Mouse (Mus musculus) testis, postnatal 14 days (tissue): ENCODE results near the gene Tln2.

Source experiments
- DNase-seq: peaks from one replicate; pipeline ENCODE4 v3.0.0; 2021; ENCODE audit warnings: low spot score

Tln2 gene

GRCm38 (mm10) chr9:67270734-67271133 lies 288.8 kb downstream of the Tln2 start:
- no peak for DNase-seq

- DNase-seq: no peak
These were observed 289.4 kb downstream of the Tln2 start for GRCm38 (mm10) chr9:67270061-67270595.

- no peak for DNase-seq
These were observed 292.1 kb downstream of the Tln2 start for GRCm38 (mm10) chr9:67267276-67267990.

- no peak for DNase-seq
These were observed 294.0 kb downstream of the Tln2 start for GRCm38 (mm10) chr9:67265513-67265912.

GRCm38 (mm10) chr9:67264896-67265295 lies 294.6 kb downstream of the Tln2 start:
- DNase-seq: no peak

- DNase-seq: no peak
These were observed 298.5 kb downstream of the Tln2 start for GRCm38 (mm10) chr9:67260835-67261599.

GRCm38 (mm10) chr9:67250141-67250540 lies 309.4 kb downstream of the Tln2 start:
- DNase-seq: no peak

- DNase-seq: no peak
These were observed 312.0 kb downstream of the Tln2 start for GRCm38 (mm10) chr9:67247365-67247950.

- DNase-seq: no peak
These were observed 314.2 kb downstream of the Tln2 start for GRCm38 (mm10) chr9:67245265-67245664.

GRCm38 (mm10) chr9:67241683-67242082 lies 317.8 kb downstream of the Tln2 start:
- no peak for DNase-seq

- peak; percentile 57 for DNase-seq
These were observed 319.0 kb downstream of the Tln2 start for GRCm38 (mm10) chr9:67240456-67240855.

- DNase-seq: no peak
These were observed 322.5 kb downstream of the Tln2 start for GRCm38 (mm10) chr9:67236987-67237386.

GRCm38 (mm10) chr9:67235441-67236217 lies 323.9 kb downstream of the Tln2 start:
- no peak for DNase-seq

GRCm38 (mm10) chr9:67229033-67229432 lies 330.5 kb downstream of the Tln2 start:
- DNase-seq: no peak

GRCm38 (mm10) chr9:67220388-67220787 lies 339.1 kb downstream of the Tln2 start:
- DNase-seq: no peak

- no peak for DNase-seq
These were observed 341.5 kb downstream of the Tln2 start for GRCm38 (mm10) chr9:67218001-67218400.

- DNase-seq: no peak
These were observed 345.1 kb downstream of the Tln2 start for GRCm38 (mm10) chr9:67214191-67214985.

GRCm38 (mm10) chr9:67213275-67213674 lies 346.2 kb downstream of the Tln2 start:
- peak; percentile 53 for DNase-seq

- no peak for DNase-seq
These were observed 348.3 kb downstream of the Tln2 start for GRCm38 (mm10) chr9:67211220-67211619.

- no peak for DNase-seq
These were observed 350.1 kb downstream of the Tln2 start for GRCm38 (mm10) chr9:67209451-67209850.

- no peak for DNase-seq
These were observed 351.1 kb downstream of the Tln2 start for GRCm38 (mm10) chr9:67208420-67208819.
